Mouse (Mus musculus) frontal cortex, postnatal 36 days (tissue): ENCODE results near the gene Kdsr.

ENCODE experiments used
- DNase-seq, 2 experiments: peaks; one replicate each; pipeline ENCODE4 v3.0.0; 2022; ENCODE audit warnings: low spot score in 2 of 2

Kdsr gene

GRCm38 (mm10) chr1:106695649-106696048 is 63.9 kb downstream of the Kdsr start:
- DNase-seq = no peak

- DNase-seq = no peak
Observed at GRCm38 (mm10) chr1:106694316-106694715, 65.2 kb downstream of the Kdsr start.

- DNase-seq = no peak
Observed at GRCm38 (mm10) chr1:106692599-106692998, 66.9 kb downstream of the Kdsr start.

- peak in 1 of 2 experiments; percentile 27 for DNase-seq
Observed at GRCm38 (mm10) chr1:106690887-106691286, 68.6 kb downstream of the Kdsr start.

- no peak for DNase-seq
Observed at GRCm38 (mm10) chr1:106688161-106688516, 71.4 kb downstream of the Kdsr start.

- DNase-seq = peak; percentile 17 to 31
Observed at GRCm38 (mm10) chr1:106687435-106688160, 71.9 kb downstream of the Kdsr start.

- DNase-seq = no peak
Observed at GRCm38 (mm10) chr1:106685702-106686101, 73.8 kb downstream of the Kdsr start.

- DNase-seq = no peak
Observed at GRCm38 (mm10) chr1:106684546-106684945, 75.0 kb downstream of the Kdsr start.

- no peak for DNase-seq
Observed at GRCm38 (mm10) chr1:106682829-106683228, 76.7 kb downstream of the Kdsr start.

- no peak for DNase-seq
Observed at GRCm38 (mm10) chr1:106679800-106680515, 79.6 kb downstream of the Kdsr start.

- no peak for DNase-seq
Observed at GRCm38 (mm10) chr1:106678060-106678478, 81.5 kb downstream of the Kdsr start.
